Mouse (Mus musculus) brain, embryonic 18.5 days (tissue): Measurements from ENCODE around the gene Tesc.

ENCODE experiments used
- DNase-seq: peaks from one replicate; pipeline ENCODE4 v3.0.0-alpha.2; 2012; ENCODE audit warnings: low read depth, low spot score

Tesc gene

GRCm38 (mm10) chr5:118027698-118028190, at the start of gene Tesc:
Gene Tesc, plus strand, starts transcription at chr5:118027743.
- DNase-seq = no peak

DNA sequence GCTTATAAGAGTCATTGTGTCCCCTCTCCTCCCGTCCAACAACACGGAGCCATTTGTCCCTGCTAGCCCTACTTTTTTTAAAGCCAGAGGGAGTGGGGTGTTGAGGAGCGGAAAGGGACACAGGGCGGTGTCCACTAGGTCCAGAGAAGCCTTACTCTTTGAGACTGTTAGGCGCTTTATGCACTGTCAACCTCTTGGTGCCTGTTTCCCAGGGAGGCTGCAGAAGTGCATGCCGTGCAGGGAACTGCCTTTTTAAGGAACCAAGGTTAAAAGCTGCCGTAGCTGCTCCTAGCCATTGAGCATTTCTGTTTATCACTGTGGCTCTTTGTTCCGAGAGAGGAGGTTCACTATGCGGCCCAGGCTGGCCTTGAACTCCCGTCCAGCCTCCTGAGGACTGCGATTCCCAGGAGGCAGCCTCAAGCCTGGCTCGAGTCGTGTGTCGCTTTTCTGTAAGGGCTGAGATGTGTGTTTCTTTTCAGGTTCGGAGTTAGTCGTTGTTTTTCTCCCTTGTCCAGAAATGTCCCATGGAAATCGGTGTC, 49.3 kb upstream of the Tesc start:
- no peak for DNase-seq

GRCm38 (mm10) chr5:117979082-117979481, 48.5 kb upstream of the Tesc start:
- DNase-seq = no peak

GRCm38 (mm10) chr5:117980921-117981320, 46.6 kb upstream of the Tesc start:
- no peak for DNase-seq

DNA sequence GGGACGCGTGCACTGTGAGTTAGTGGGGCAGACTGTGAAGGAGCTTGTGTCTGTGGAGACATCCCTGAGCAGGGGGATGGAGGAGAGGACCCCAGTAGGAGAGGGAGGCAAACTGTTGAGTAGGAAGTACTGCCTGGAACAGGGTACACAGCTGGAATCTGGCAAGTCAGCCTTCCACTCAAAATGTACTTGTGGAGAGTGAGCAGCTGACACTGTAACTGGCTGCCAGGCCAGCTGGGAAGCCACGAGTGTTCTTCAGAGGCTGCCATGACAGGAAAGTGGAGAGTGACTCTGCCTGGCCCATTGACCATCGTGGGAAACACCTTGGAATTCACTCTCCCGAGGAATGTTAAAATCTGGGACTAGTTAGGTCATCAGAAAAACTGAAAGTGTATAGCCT, 45.6 kb upstream of the Tesc start:
- no peak for DNase-seq

- DNase-seq = no peak
These were observed 41.2 kb upstream of the Tesc start for GRCm38 (mm10) chr5:117986327-117986726.

DNA sequence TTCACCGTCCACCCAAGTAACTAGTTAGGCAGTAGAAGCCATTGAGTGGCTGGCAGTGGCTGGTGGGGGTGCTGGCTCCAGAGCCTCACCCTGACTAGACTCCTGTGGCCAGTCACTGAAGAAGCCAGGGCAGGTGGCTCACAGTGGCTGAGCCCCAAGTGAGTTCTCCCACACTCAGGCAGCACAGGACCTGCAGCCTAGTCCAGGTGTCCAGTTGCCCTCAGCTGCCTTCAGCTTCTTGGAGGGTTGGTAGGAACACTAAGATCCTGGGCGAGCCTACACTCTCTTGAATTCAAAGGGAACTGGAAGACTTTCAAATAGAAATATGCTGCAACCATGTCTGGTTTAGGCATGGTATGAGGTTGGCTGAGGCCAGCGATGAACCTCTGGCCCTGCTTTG, 39.7 kb upstream of the Tesc start:
- no peak for DNase-seq

DNA sequence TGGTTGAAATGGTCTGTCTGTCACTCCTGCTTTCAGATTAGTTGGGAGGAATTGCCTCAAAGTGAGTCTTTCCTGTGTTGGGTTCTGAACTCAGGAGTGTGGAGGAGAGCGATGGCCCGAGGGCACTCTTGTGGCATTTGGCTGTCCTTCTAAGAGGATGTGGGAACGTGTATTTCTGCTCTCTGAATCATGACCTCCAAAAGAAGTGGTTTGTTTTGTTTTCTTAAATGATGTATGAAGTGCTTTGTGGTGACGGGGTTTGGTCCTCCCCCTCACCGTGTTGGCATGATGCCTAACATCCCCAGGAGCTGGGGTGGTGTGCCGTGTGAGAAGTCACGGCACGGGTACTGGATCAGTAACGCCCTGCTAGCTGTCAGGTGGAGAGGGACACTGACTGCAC, 39.2 kb upstream of the Tesc start:
- no peak for DNase-seq

DNA sequence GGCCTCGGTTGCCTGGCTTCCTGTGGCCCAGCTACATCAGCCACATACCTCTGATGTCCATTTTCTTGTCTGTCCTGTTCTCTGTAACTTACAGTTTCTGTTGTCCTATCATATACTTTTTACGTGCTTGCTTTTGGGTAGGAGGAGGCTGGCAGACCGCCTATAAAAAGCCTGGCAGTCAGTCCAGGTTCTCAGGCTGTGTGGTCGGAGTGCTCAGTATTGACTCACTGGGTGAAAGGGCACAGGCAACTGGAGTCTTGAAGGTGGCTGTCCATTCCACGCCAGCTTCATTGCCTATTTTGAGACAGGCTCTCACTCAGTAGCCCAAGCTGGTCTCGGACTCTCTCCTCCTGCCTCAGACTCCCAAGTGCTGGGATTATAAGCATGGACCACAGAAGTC, 37.8 kb upstream of the Tesc start:
- no peak for DNase-seq

- DNase-seq = no peak
These were observed 36.6 kb upstream of the Tesc start for GRCm38 (mm10) chr5:117990957-117991356.

DNA sequence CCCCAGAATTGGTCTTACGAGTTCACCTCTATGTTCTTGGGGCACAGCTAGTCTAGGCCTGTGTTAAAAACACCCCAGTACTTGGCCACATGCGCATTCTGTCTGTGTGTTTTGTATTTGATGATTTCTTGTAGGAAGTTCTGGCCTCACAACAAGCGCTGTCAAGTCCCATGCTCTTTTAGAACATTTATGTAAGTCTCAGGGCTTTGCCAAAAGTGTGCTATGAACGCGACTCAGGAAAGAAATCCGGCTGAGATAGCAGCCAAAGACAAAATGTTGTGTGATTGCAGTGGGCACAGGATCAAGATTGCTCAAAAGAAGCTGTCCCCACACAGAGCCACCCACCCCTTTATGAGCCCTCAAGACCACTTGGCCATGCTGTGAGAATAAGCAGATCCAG, 34.0 kb upstream of the Tesc start:
- DNase-seq = no peak

DNA sequence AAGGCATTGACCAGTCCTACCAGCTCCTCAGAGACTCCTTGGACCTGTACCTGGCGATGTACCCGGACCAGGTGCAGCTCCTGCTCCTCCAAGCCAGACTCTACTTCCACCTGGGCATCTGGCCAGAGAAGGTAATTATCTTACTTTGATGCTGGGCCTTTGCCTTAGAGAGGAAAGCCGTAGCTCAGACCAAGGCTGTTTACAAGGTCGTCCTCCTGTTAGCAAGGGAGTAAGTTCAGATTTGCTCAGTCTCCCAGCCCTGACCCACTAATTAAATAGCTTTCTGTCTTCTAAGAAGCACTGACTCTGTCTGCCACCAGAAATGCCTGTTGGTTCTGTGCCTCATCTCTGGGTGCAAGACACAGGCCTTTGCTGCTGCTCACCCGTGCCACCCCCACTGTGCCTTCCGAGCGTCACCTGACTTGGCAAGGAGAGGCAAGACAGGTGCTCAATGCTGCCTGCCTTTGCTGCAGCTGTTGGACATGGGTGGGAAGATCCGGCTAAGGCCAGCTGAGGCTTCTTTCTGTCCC, 32.1 kb upstream of the Tesc start:
- no peak for DNase-seq

DNA sequence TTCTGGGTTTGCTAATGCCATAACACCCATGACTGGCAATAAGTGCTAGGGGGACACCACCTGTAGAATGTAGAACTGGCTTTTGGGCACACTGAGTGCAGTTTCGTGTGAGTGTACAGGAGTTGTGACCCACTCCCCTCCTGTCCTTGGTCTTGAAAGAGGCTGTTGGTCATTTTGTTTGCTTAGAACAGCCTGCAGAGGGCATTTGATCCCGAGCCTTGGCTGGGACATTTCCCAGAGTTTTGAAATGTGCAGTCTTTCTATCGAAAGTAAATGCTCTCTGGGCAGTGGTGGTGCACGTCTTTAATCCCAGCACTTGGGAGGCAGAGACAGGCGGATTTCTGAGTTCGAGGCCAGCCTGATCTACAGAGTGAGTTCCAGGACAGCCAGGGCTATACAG, 31.6 kb upstream of the Tesc start:
- DNase-seq = no peak

DNA sequence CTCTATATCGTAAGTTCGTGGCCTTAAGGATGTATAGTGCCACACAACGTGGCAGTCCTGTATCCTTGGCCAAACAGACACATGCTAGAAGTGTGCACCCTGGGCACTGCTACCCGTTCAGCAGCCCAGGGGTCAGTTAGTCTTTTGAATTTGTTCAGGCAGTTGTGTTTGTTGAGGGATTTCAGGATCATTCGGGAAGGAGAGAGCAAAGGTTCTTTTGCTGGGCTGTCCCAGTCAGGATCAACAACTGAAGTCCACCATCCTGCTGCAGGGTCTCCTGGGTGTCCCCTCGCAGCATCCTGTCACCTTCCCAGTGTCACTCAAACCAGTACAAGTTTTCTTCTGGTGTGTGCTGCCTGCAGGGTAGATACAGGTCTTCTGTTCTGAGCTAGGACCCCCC, 31.0 kb upstream of the Tesc start:
- no peak for DNase-seq

DNA sequence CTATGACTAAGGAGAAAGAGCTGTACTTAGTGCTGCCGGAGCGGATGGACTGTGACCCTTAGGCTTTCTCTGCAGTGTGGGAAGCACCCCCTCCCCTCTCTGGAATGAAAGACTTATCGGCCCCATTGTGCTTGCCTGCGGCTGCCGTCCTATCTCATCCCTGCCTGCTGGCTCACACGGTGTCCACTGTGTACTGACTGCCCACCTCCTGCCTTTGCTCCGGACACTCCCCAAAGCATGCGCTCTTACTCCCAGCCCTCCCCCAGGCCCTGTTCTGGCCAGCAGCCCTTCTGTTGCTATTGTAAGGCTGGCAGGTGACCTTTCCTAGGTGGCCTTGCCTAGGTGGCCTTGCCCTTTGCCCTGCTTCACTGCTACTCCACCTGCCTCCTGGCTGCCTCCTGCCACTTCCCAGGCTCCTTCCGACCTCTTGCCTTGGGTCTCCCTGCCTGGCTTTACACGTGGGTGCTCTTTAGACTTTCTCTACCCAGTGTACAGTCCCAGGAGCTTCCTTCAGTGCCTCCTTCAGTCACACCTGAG, 30.0 kb upstream of the Tesc start:
- no peak for DNase-seq

DNA sequence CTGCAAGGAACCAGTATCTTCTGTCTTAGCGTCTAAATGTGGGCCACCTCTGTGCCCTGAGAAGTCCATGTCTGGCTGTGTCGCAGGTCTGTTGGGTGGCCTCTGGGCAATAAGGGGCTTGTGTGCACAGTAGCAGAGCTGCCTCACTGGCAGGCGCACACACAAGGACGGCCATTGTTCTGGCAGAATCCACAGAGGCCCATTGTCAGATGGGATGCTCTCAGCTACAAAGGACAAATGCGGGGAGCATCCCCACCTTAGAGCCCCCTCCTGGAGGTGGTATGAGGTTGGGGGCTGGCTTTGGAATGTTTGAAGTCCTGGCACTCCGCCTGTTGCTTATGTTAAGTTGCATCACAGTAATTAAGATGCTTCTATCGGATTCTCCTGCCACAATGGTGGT, 28.5 kb upstream of the Tesc start:
- no peak for DNase-seq

DNA sequence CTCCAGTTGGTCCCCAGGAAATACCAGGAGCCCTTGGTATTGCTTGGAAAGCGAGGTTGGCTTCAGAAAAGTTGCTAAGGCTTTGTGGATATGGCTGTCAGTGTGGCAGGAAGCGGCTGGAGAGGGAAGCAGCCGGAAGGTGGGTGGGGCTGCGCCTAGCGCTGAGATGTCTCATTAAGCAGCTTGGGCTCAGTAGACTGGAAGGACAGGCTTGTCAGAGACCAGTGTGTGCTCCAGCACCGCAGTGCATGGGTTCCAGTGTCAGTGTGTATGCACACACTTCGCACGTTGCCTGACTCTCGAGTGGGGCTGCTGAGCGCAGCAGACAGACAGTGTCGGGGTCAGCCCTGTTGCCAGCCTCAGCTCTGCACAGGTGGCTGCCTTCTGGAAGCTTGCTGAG, 28.0 kb upstream of the Tesc start:
- DNase-seq = no peak

DNA sequence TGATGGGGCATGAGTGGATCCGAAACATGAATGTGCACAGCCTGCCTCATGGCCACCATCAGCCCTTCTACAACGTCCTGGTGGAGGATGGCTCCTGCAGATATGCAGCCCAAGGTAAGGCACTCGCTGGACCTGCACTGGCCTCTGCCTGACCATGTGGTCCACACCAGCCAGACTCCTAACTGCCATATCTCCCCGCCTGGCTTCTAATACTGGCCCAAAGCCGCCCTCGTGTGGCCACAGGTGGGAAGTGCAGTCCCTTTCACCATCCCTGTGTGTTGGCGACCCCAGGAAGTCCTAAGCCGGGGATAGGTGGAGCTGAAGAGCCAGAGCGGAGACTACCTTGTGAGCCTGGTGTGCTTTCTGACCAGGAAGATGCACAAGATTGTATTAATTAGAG, 25.5 kb upstream of the Tesc start:
- no peak for DNase-seq

- DNase-seq = no peak
These were observed 22.9 kb upstream of the Tesc start for GRCm38 (mm10) chr5:118004619-118005018.

DNA sequence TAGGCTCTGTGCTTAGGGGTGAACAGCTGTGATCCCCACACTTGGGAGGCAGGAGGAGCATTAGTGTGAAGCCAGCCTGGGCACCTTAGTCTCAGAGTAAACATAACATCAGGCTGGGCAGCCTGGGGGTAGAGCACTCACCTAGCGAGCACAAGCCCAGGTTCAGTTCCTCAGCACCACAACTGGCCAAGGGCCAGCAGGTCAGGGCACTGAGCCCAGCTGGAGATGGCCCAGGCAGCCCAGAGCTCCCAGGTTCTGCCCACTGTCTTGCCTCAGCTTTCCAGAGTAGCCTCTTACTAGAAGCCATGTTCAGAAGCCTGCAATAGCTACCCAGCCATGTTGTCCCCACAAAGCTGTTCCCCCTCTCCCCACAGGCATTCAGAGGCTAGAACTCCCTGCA, 21.8 kb upstream of the Tesc start:
- no peak for DNase-seq

GRCm38 (mm10) chr5:118008344-118008743, 19.2 kb upstream of the Tesc start:
- no peak for DNase-seq

- DNase-seq = no peak
These were observed 16.7 kb upstream of the Tesc start for GRCm38 (mm10) chr5:118010872-118011271.

- DNase-seq = no peak
These were observed 15.7 kb upstream of the Tesc start for GRCm38 (mm10) chr5:118011796-118012195.

GRCm38 (mm10) chr5:118015028-118015427, 12.5 kb upstream of the Tesc start:
- no peak for DNase-seq
